Comparison of ENCODE assay signal across 9 mouse cellular contexts in genomic region chr5:120706541-120706940, GRCm38 (mm10). TPM values are rescaled to one million over a fixed set of nuclear protein-coding genes. Genes with fewer than 3 reads are reported as not detected.
DNase-seq lines count a peak whose midpoint lies in the region; ATAC-seq and TF ChIP-seq lines count a peak whose summit lies in the region.
"Had no signal": no experiment of that assay in that cellular context is flagged by ENCODE, and none has a peak within 500 bp of the region (broad histone marks: within the 10 kb centered on the region; RNA-seq: fewer than 3 reads in every experiment).

No protein-coding gene starts in this region.

- WGBS in stomach, embryonic 14.5 days = 7% methylated on average over 16 of the region's 16 CpGs
- 15% methylated on average over 16 of the region's 16 CpGs for WGBS in stomach, postnatal 0 days
- WGBS in hindbrain, embryonic 16.5 days = 6% methylated on average over 16 of the region's 16 CpGs

- TF ChIP-seq EP300 in stomach, postnatal 0 days (optimal IDR thresholded peaks at IDR 0.05) = no peak

- TF ChIP-seq CTCF in stomach, postnatal 0 days (IDR thresholded peaks at IDR 0.05; ENCODE audit: low read depth) = no peak

- H3K9ac ChIP-seq in stomach, embryonic 14.5 days (replicated peaks; ENCODE audit: low read depth, low read length) = no peak overlapping the region
- H3K9ac ChIP-seq in stomach, postnatal 0 days (ENCODE audit: low read length) = no peak overlapping the region
- H3K9ac ChIP-seq in hindbrain, embryonic 16.5 days (ENCODE audit: low read depth, low read length) = peak overlapping the region; percentile 44; the same call in 1 of the 2 replicates
- H3K9ac ChIP-seq: liver, embryonic 14.5 days had no signal

- 0 out of 2 replicates have a peak, but pooled peaks cover 8% of the 10 kb centered on the region for H3K4me1 ChIP-seq in stomach, embryonic 14.5 days (ENCODE audit: control insufficient read depth, insufficient read depth, low read length)
- no peaks in the 10 kb centered on the region for H3K4me1 ChIP-seq in stomach, postnatal 0 days (replicated peaks; ENCODE audit: control insufficient read depth, insufficient read depth)
- H3K4me1 ChIP-seq in hindbrain, embryonic 16.5 days (ENCODE audit: control insufficient read depth, insufficient read depth, low read depth, low read length) = peaks cover 51% of the 10 kb centered on the region

- ATAC-seq in stomach, embryonic 14.5 days (ENCODE audit: insufficient number of reproducible peaks, insufficient read depth, low FRiP score, low read depth) = no peak
- ATAC-seq in stomach, postnatal 0 days (ENCODE audit: low FRiP score, low TSS enrichment) = no peak
- ATAC-seq in hindbrain, embryonic 16.5 days = no peak
- ATAC-seq in activated CD4-positive, CD25-positive, alpha-beta regulatory T cell, adult 4 months = no peak

- no peak overlapping the region for H3K27ac ChIP-seq in stomach, embryonic 14.5 days (ENCODE audit: low read length)
- H3K27ac ChIP-seq in stomach, postnatal 0 days (replicated peaks) = no peak overlapping the region
- no peak overlapping the region for H3K27ac ChIP-seq in hindbrain, embryonic 16.5 days (ENCODE audit: low read depth, low read length)
- H3K27ac ChIP-seq: liver, embryonic 14.5 days had no signal

- peak; percentile 96 for DNase-seq in heart, adult 11 months
- DNase-seq in heart, postnatal 25 days (ENCODE audit: low spot score) = no peak
- no peak for DNase-seq in stomach, postnatal 0 days (ENCODE audit: low spot score)
- DNase-seq in retina, postnatal 1 day = peak; percentile 71
- DNase-seq in urinary bladder, postnatal 36 days (ENCODE audit: low spot score in 2 of 2) = no peak

- 0 out of 2 replicates have a peak overlapping the region, but pooled peaks have one; percentile 12 for H3K4me2 ChIP-seq in stomach, embryonic 14.5 days (replicated peaks; ENCODE audit: low read depth, low read length)
- no peak overlapping the region for H3K4me2 ChIP-seq in stomach, postnatal 0 days (replicated peaks; ENCODE audit: low read depth)
- peak overlapping the region; percentile 56 for H3K4me2 ChIP-seq in hindbrain, embryonic 16.5 days (ENCODE audit: low read length)

- H3K27me3 ChIP-seq in stomach, embryonic 14.5 days (ENCODE audit: control insufficient read depth, insufficient read depth, low read length) = 0 out of 2 replicates have a peak, but pooled peaks cover 4% of the 10 kb centered on the region
- 0 out of 2 replicates have a peak, but pooled peaks cover 2% of the 10 kb centered on the region for H3K27me3 ChIP-seq in stomach, postnatal 0 days (ENCODE audit: control insufficient read depth, insufficient read depth, low read length)
- H3K27me3 ChIP-seq in hindbrain, embryonic 16.5 days (replicated peaks; ENCODE audit: control insufficient read depth, insufficient read depth, low read length) = no peaks in the 10 kb centered on the region

- intact Hi-C loops in heart, postnatal 25 days (cut with DNase I) = no loop called here

- no peaks in the 10 kb centered on the region for H3K9me3 ChIP-seq in stomach, embryonic 14.5 days (ENCODE audit: control insufficient read depth, low read depth, low read length)
- no peaks in the 10 kb centered on the region for H3K9me3 ChIP-seq in stomach, postnatal 0 days (ENCODE audit: control insufficient read depth, low read length)
- H3K9me3 ChIP-seq in hindbrain, embryonic 16.5 days (ENCODE audit: control insufficient read depth, low read length) = no peaks in the 10 kb centered on the region

- no peaks in the 10 kb centered on the region for H3K36me3 ChIP-seq in stomach, embryonic 14.5 days (ENCODE audit: control insufficient read depth, insufficient read depth, low read length)
- no peaks in the 10 kb centered on the region for H3K36me3 ChIP-seq in stomach, postnatal 0 days (ENCODE audit: control insufficient read depth, insufficient read depth, low read length)
- H3K36me3 ChIP-seq in hindbrain, embryonic 16.5 days (ENCODE audit: control insufficient read depth, insufficient read depth, low read length) = no peaks in the 10 kb centered on the region

- no peak overlapping the region for H3K4me3 ChIP-seq in stomach, embryonic 14.5 days (ENCODE audit: low read depth, low read length)
- H3K4me3 ChIP-seq in stomach, postnatal 0 days (ENCODE audit: low read depth, low read length) = no peak overlapping the region
- peak overlapping the region; percentile 28 for H3K4me3 ChIP-seq in hindbrain, embryonic 16.5 days (ENCODE audit: low read length)

RNA-seq across cellular contexts. Expression of gene Dtx1, which starts 5.2 kb away (rescaled TPM):
- total RNA-seq in heart, postnatal 25 days (2021) = 1 to 10 TPM; 1.8 to 1.9 TPM
- polyA plus RNA-seq in stomach, embryonic 14.5 days (2014; fragmentation: Nextera tagmentation; extraction: Ambion mirVana) = 5.2 and 5.9 TPM in 2 replicates
- 2.0 and 3.1 TPM in 2 replicates for polyA plus RNA-seq in stomach, postnatal 0 days (2015; fragmentation: Nextera tagmentation; extraction: Ambion mirVana)
- 44.8 and 46.6 TPM in 2 replicates for polyA plus RNA-seq in hindbrain, embryonic 16.5 days (2015; fragmentation: Nextera tagmentation; extraction: Ambion mirVana)
- 10 to 100 TPM; 45.6 to 48.2 TPM for polyA plus RNA-seq in activated CD4-positive, CD25-positive, alpha-beta regulatory T cell, adult 4 months (2017; shearing (Covaris generic))

RNA-seq across cellular contexts. Expression of gene Oas2, which starts 43.1 kb away (rescaled TPM):
- total RNA-seq in heart, postnatal 25 days (2021) = under 1 TPM; 0.57 to 0.78 TPM
- 0.58 and 0.70 TPM in 2 replicates for polyA plus RNA-seq in stomach, embryonic 14.5 days (2014; fragmentation: Nextera tagmentation; extraction: Ambion mirVana)
- polyA plus RNA-seq in stomach, postnatal 0 days (2015; fragmentation: Nextera tagmentation; extraction: Ambion mirVana) = 0.59 and 0.74 TPM in 2 replicates
- 0.19 and 0.43 TPM in 2 replicates for polyA plus RNA-seq in hindbrain, embryonic 16.5 days (2015; fragmentation: Nextera tagmentation; extraction: Ambion mirVana)
- 1 to 10 TPM; 1.9 to 2.5 TPM for polyA plus RNA-seq in activated CD4-positive, CD25-positive, alpha-beta regulatory T cell, adult 4 months (2017; shearing (Covaris generic))

RNA-seq across cellular contexts. Expression of gene Rasal1, which starts 57.9 kb away (rescaled TPM):
- not detected for total RNA-seq in heart, postnatal 25 days (2021)
- 0.07 and 0.18 TPM in 2 replicates for polyA plus RNA-seq in stomach, embryonic 14.5 days (2014; fragmentation: Nextera tagmentation; extraction: Ambion mirVana)
- 0.08 and 0.44 TPM in 2 replicates for polyA plus RNA-seq in stomach, postnatal 0 days (2015; fragmentation: Nextera tagmentation; extraction: Ambion mirVana)
- 0.61 and 1.9 TPM in 2 replicates for polyA plus RNA-seq in hindbrain, embryonic 16.5 days (2015; fragmentation: Nextera tagmentation; extraction: Ambion mirVana)
- 10 to 100 TPM in 1 of 2 experiments, 1 to 10 TPM in 1; 7.6 to 11.4 TPM for polyA plus RNA-seq in activated CD4-positive, CD25-positive, alpha-beta regulatory T cell, adult 4 months (2017; shearing (Covaris generic))

Comparison
In these comparisons a context has a peak if more than half of its experiments do, and no peak if none do; other contexts are left out.
1. DNase-seq: peak in heart, adult 11 months (single experiment) and retina, postnatal 1 day (single experiment); none in heart, postnatal 25 days (single experiment), stomach, postnatal 0 days (single experiment) and urinary bladder, postnatal 36 days (0 of 2).